Mouse (Mus musculus): ENCODE measurements around the gene Zar1. TPM values are rescaled to one million over a fixed set of nuclear protein-coding genes. Genes with fewer than 3 reads are reported as not detected.

Gene Zar1
- total and polyA plus RNA-seq, 2 experiments from 2014 or later, result 5.5 to 8.6 TPM

- no peak for TF ChIP-seq CTCF (IDR thresholded peaks at IDR 0.05)
- H3K27ac ChIP-seq (ENCODE audit: low read depth, low read length), result no peak overlapping the region
- no peaks in the 10 kb centered on the region for H3K4me1 ChIP-seq (ENCODE audit: insufficient read depth, low read length)
- WGBS, result 81% methylated on average over 3 of the region's 3 CpGs
- H3K9ac ChIP-seq (replicated peaks; ENCODE audit: low read length, poor library complexity, severe bottlenecking), result no peak overlapping the region
- no peaks in the 10 kb centered on the region for H3K27me3 ChIP-seq (ENCODE audit: insufficient read depth, low read length)
- H3K36me3 ChIP-seq (ENCODE audit: insufficient read depth, low read length), result no peaks in the 10 kb centered on the region; the same call in 1 of the 2 replicates
- no peak overlapping the region for H3K4me3 ChIP-seq (ENCODE audit: low read depth, low read length)
- H3K9me3 ChIP-seq (ENCODE audit: low read length), result no peaks in the 10 kb centered on the region
- ATAC-seq (ENCODE audit: low FRiP score) (no peak), DNase-seq (ENCODE audit: low spot score) (no peak)
- no peak overlapping the region for H3K4me2 ChIP-seq (ENCODE audit: low read depth, low read length, poor library complexity, severe bottlenecking)
These were observed 20.0 kb downstream of the Zar1 start for GRCm38 (mm10) chr5:72560976-72561628.

- ATAC-seq (ENCODE audit: low FRiP score) (peak; percentile 96), DNase-seq (ENCODE audit: low spot score) (peak; percentile 99)
- Histone ChIP-seq H3K4me1 (ENCODE audit: insufficient read depth, low read length) (no peaks in the 10 kb centered on the region), H3K9ac (replicated peaks; ENCODE audit: low read length, poor library complexity, severe bottlenecking) (peak within 1 kb of the TSS; percentile 84), H3K27ac (ENCODE audit: low read depth, low read length) (peak within 1 kb of the TSS; percentile 67), H3K4me3 (ENCODE audit: low read depth, low read length) (peak within 1 kb of the TSS; percentile 95), H3K4me2 (ENCODE audit: low read depth, low read length, poor library complexity, severe bottlenecking) (peak within 1 kb of the TSS; percentile 93), H3K9me3 (ENCODE audit: low read length) (no peaks in the 10 kb centered on the region), H3K27me3 (ENCODE audit: insufficient read depth, low read length) (no peaks in the 10 kb centered on the region), H3K36me3 (ENCODE audit: insufficient read depth, low read length) (peaks cover 4% of the 10 kb centered on the region; the same call in 1 of the 2 replicates)
- TF ChIP-seq CTCF (IDR thresholded peaks at IDR 0.05), result peak; percentile 31; the same call in 1 of the 2 replicates
- 0% methylated on average over 42 of the region's 42 CpGs for WGBS
These were observed 21.5 kb downstream of the Zar1 start, which contains the start of gene Nfxl1 for GRCm38 (mm10) chr5:72559544-72560049. TSS of gene Nfxl1 (minus strand) at chr5:72559684.

- Histone ChIP-seq H3K4me1 (ENCODE audit: insufficient read depth, low read length) (no peaks in the 10 kb centered on the region), H3K9me3 (ENCODE audit: low read length) (no peaks in the 10 kb centered on the region), H3K9ac (replicated peaks; ENCODE audit: low read length, poor library complexity, severe bottlenecking) (peak overlapping the region; percentile 84), H3K27me3 (ENCODE audit: insufficient read depth, low read length) (no peaks in the 10 kb centered on the region), H3K27ac (ENCODE audit: low read depth, low read length) (peak overlapping the region; percentile 67), H3K4me3 (ENCODE audit: low read depth, low read length) (peak overlapping the region; percentile 95), H3K4me2 (ENCODE audit: low read depth, low read length, poor library complexity, severe bottlenecking) (peak overlapping the region; percentile 93), H3K36me3 (ENCODE audit: insufficient read depth, low read length) (peaks cover 6% of the 10 kb centered on the region; the same call in 1 of the 2 replicates)
- ATAC-seq (ENCODE audit: low FRiP score) (peak; percentile 74), DNase-seq (ENCODE audit: low spot score) (peak; percentile 4)
- under 1% methylated on average over 56 of the region's 57 CpGs for WGBS
- no peak; the same call in 1 of the 2 replicates for TF ChIP-seq CTCF (IDR thresholded peaks at IDR 0.05)
These were observed 22.1 kb downstream of the Zar1 start for GRCm38 (mm10) chr5:72558716-72559526.

- Histone ChIP-seq H3K9ac (replicated peaks; ENCODE audit: low read length, poor library complexity, severe bottlenecking) (no peak overlapping the region), H3K27ac (ENCODE audit: low read depth, low read length) (no peak overlapping the region), H3K36me3 (ENCODE audit: insufficient read depth, low read length) (peaks cover 6% of the 10 kb centered on the region; the same call in 1 of the 2 replicates), H3K4me3 (ENCODE audit: low read depth, low read length) (no peak overlapping the region), H3K4me1 (ENCODE audit: insufficient read depth, low read length) (no peaks in the 10 kb centered on the region), H3K27me3 (ENCODE audit: insufficient read depth, low read length) (no peaks in the 10 kb centered on the region), H3K4me2 (ENCODE audit: low read depth, low read length, poor library complexity, severe bottlenecking) (no peak overlapping the region), H3K9me3 (ENCODE audit: low read length) (no peaks in the 10 kb centered on the region)
- ATAC-seq (ENCODE audit: low FRiP score) (no peak), DNase-seq (ENCODE audit: low spot score) (no peak)
- TF ChIP-seq CTCF (IDR thresholded peaks at IDR 0.05), result no peak
- WGBS, result 67% methylated on average over 3 of the region's 3 CpGs
These were observed 24.8 kb downstream of the Zar1 start for GRCm38 (mm10) chr5:72556245-72556644.

GRCm38 (mm10) chr5:72551209-72551608, 29.8 kb downstream of the Zar1 start:
- WGBS, result 86% methylated on average over 3 of the region's 3 CpGs
- no peak for ATAC-seq (ENCODE audit: low FRiP score)

More at GRCm38 (mm10) chr5:72551209-72551608, 29.8 kb downstream of the Zar1 start:
- H3K27me3 ChIP-seq (ENCODE audit: insufficient read depth, low read length), result no peaks in the 10 kb centered on the region
- peaks cover 6% of the 10 kb centered on the region; the same call in 1 of the 2 replicates for H3K36me3 ChIP-seq (ENCODE audit: insufficient read depth, low read length)
- H3K4me3 ChIP-seq (ENCODE audit: low read depth, low read length), result no peak overlapping the region
- no peaks in the 10 kb centered on the region for H3K9me3 ChIP-seq (ENCODE audit: low read length)
- H3K9ac ChIP-seq (replicated peaks; ENCODE audit: low read length, poor library complexity, severe bottlenecking), result no peak overlapping the region
- no peak for DNase-seq (ENCODE audit: low spot score)
- no peak overlapping the region for H3K27ac ChIP-seq (ENCODE audit: low read depth, low read length)
- H3K4me1 ChIP-seq (ENCODE audit: insufficient read depth, low read length), result no peaks in the 10 kb centered on the region
- no peak for TF ChIP-seq CTCF (IDR thresholded peaks at IDR 0.05)
- H3K4me2 ChIP-seq (ENCODE audit: low read depth, low read length, poor library complexity, severe bottlenecking), result no peak overlapping the region

All from midbrain, postnatal 0 days (tissue).